Comparison of ENCODE assay signal across 10 mouse cellular contexts in the genomic region with DNA sequence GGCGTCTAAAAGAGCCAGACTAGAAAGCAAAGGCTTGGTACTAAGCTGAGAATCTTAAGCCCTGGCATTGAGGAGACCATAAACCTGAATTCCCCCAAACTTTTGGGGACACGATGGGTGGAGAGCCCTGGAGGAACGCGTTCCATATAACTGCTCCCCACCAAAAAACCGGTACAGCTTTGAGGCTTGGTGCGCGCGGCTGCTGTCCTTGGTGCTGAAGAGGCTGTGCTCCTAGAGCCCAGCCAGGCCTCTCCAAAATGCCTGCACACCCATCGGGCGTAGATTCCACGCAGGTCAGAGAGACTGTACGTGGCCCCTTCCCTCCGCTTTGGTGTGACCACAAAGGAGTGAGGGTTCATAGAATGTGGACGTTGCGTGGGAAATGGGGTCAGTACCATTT. TPM values are rescaled to one million over a fixed set of nuclear protein-coding genes. Genes with fewer than 3 reads are reported as not detected.
DNase-seq lines count a peak whose midpoint lies in the region; ATAC-seq lines count a peak whose summit lies in the region.
"Had no signal": no experiment of that assay in that cellular context is flagged by ENCODE, and none has a peak within 500 bp of the region (broad histone marks: within the 10 kb centered on the region; RNA-seq: fewer than 3 reads in every experiment).

No protein-coding gene starts in this region.

- peak overlapping the region; percentile 39 for H3K4me2 ChIP-seq in hindbrain, embryonic 12.5 days (replicated peaks)
- peak overlapping the region; percentile 49 for H3K4me2 ChIP-seq in midbrain, embryonic 12.5 days (replicated peaks)
- no peak overlapping the region for H3K4me2 ChIP-seq in intestine, embryonic 15.5 days (replicated peaks)
- H3K4me2 ChIP-seq: embryonic facial prominence, embryonic 13.5 days had no signal

- 0 out of 2 replicates have a peak, but pooled peaks cover 5% of the 10 kb centered on the region for H3K27me3 ChIP-seq in hindbrain, embryonic 12.5 days
- peaks cover 8% of the 10 kb centered on the region; the same call in 1 of the 2 replicates for H3K27me3 ChIP-seq in midbrain, embryonic 12.5 days
- peaks cover 6% of the 10 kb centered on the region for H3K27me3 ChIP-seq in intestine, embryonic 15.5 days (replicated peaks)

- peaks cover 50% of the 10 kb centered on the region for H3K4me1 ChIP-seq in hindbrain, embryonic 12.5 days
- peaks cover 50% of the 10 kb centered on the region for H3K4me1 ChIP-seq in midbrain, embryonic 12.5 days
- no peaks in the 10 kb centered on the region for H3K4me1 ChIP-seq in intestine, embryonic 15.5 days (replicated peaks)
- H3K4me1 ChIP-seq: embryonic facial prominence, embryonic 13.5 days had no signal

- no peak for ATAC-seq in hindbrain, embryonic 12.5 days (ENCODE audit: low FRiP score)
- ATAC-seq in midbrain, embryonic 12.5 days (ENCODE audit: low FRiP score, low read depth) = no peak
- ATAC-seq in frontal cortex, adult (ENCODE audit: low TSS enrichment) = no peak
- ATAC-seq in intestine, embryonic 15.5 days = no peak

- H3K27ac ChIP-seq in hindbrain, embryonic 12.5 days = peak overlapping the region; percentile 91; the same call in 1 of the 2 replicates
- peak overlapping the region; percentile 97 for H3K27ac ChIP-seq in midbrain, embryonic 12.5 days (replicated peaks)
- no peak overlapping the region for H3K27ac ChIP-seq in intestine, embryonic 15.5 days
- H3K27ac ChIP-seq: embryonic facial prominence, embryonic 13.5 days; macrophage had no signal

- peak; percentile 18 to 77 for DNase-seq in spleen, postnatal 4 days (ENCODE audit: low spot score in 2 of 2)
- DNase-seq in spleen, postnatal 36 days (ENCODE audit: low spot score in 2 of 2) = no peak
- peak; percentile 69 for DNase-seq in adrenal gland, postnatal 25 days
- DNase-seq in gastrocnemius, postnatal 25 days = no peak

- H3K36me3 ChIP-seq in hindbrain, embryonic 12.5 days = peaks cover 34% of the 10 kb centered on the region
- peaks cover 56% of the 10 kb centered on the region for H3K36me3 ChIP-seq in midbrain, embryonic 12.5 days
- H3K36me3 ChIP-seq in intestine, embryonic 15.5 days = no peaks in the 10 kb centered on the region
- H3K36me3 ChIP-seq: embryonic facial prominence, embryonic 13.5 days had no signal

- 19% methylated on average over 15 of the region's 15 CpGs for WGBS in hindbrain, embryonic 12.5 days
- 22% methylated on average over 15 of the region's 15 CpGs for WGBS in midbrain, embryonic 12.5 days
- WGBS in intestine, embryonic 15.5 days = 19% methylated on average over 15 of the region's 15 CpGs

- H3K9ac ChIP-seq in hindbrain, embryonic 12.5 days = peak overlapping the region; percentile 15; the same call in 1 of the 2 replicates
- 0 out of 2 replicates have a peak overlapping the region, but pooled peaks have one; percentile 2 for H3K9ac ChIP-seq in midbrain, embryonic 12.5 days (replicated peaks)
- H3K9ac ChIP-seq in intestine, embryonic 15.5 days = no peak overlapping the region
- H3K9ac ChIP-seq: embryonic facial prominence, embryonic 13.5 days had no signal

- no peak overlapping the region for H3K4me3 ChIP-seq in hindbrain, embryonic 12.5 days
- peak overlapping the region; percentile 3; the same call in 1 of the 2 replicates for H3K4me3 ChIP-seq in midbrain, embryonic 12.5 days
- no peak overlapping the region for H3K4me3 ChIP-seq in intestine, embryonic 15.5 days (replicated peaks)
- H3K4me3 ChIP-seq: embryonic facial prominence, embryonic 13.5 days had no signal

- H3K9me3 ChIP-seq in hindbrain, embryonic 12.5 days (replicated peaks) = no peaks in the 10 kb centered on the region
- no peaks in the 10 kb centered on the region for H3K9me3 ChIP-seq in midbrain, embryonic 12.5 days
- no peaks in the 10 kb centered on the region for H3K9me3 ChIP-seq in intestine, embryonic 15.5 days
- H3K9me3 ChIP-seq: embryonic facial prominence, embryonic 13.5 days had no signal

RNA-seq across cellular contexts. Expression of gene Nova2, which starts 25.7 kb away (rescaled TPM):
- total RNA-seq in adrenal gland, postnatal 25 days (2021) = 4.9 and 6.2 TPM in 2 replicates
- polyA plus RNA-seq in hindbrain, embryonic 12.5 days (2016; fragmentation: Nextera tagmentation; extraction: Ambion mirVana) = 11.2 and 12.5 TPM in 2 replicates
- polyA plus RNA-seq in midbrain, embryonic 12.5 days (2016; fragmentation: Nextera tagmentation; extraction: Ambion mirVana) = 12.0 and 13.5 TPM in 2 replicates
- polyA plus RNA-seq in intestine, embryonic 15.5 days (2015; fragmentation: Nextera tagmentation; extraction: Ambion mirVana) = 0.49 and 0.57 TPM in 2 replicates
- 1 to 10 TPM; 1.7 to 2.1 TPM for total RNA-seq in gastrocnemius, postnatal 25 days (2021)

RNA-seq across cellular contexts. Expression of gene Nanos2, which starts 35.8 kb away (rescaled TPM):
- total RNA-seq in adrenal gland, postnatal 25 days (2021) = not detected in 2 replicates
- 0.29 and 0.37 TPM in 2 replicates for polyA plus RNA-seq in hindbrain, embryonic 12.5 days (2016; fragmentation: Nextera tagmentation; extraction: Ambion mirVana)
- 0.20 and 0.33 TPM in 2 replicates for polyA plus RNA-seq in midbrain, embryonic 12.5 days (2016; fragmentation: Nextera tagmentation; extraction: Ambion mirVana)
- polyA plus RNA-seq in intestine, embryonic 15.5 days (2015; fragmentation: Nextera tagmentation; extraction: Ambion mirVana) = not detected in 2 replicates
- total RNA-seq in gastrocnemius, postnatal 25 days (2021) = not detected
- polyA plus RNA-seq: embryonic facial prominence, embryonic 13.5 days; macrophage had no signal

RNA-seq across cellular contexts. Expression of gene Mypop, which starts 39.6 kb away (rescaled TPM):
- 10.9 and 13.0 TPM in 2 replicates for total RNA-seq in adrenal gland, postnatal 25 days (2021)
- 6.8 and 6.9 TPM in 2 replicates for polyA plus RNA-seq in hindbrain, embryonic 12.5 days (2016; fragmentation: Nextera tagmentation; extraction: Ambion mirVana)
- 5.3 and 6.1 TPM in 2 replicates for polyA plus RNA-seq in midbrain, embryonic 12.5 days (2016; fragmentation: Nextera tagmentation; extraction: Ambion mirVana)
- 2.5 and 2.9 TPM in 2 replicates for polyA plus RNA-seq in intestine, embryonic 15.5 days (2015; fragmentation: Nextera tagmentation; extraction: Ambion mirVana)
- 1 to 10 TPM; 4.3 to 4.9 TPM for total RNA-seq in gastrocnemius, postnatal 25 days (2021)

RNA-seq across cellular contexts. Expression of gene Ccdc61, which starts 41.2 kb away (rescaled TPM):
- 16.5 and 20.8 TPM in 2 replicates for total RNA-seq in adrenal gland, postnatal 25 days (2021)
- polyA plus RNA-seq in hindbrain, embryonic 12.5 days (2016; fragmentation: Nextera tagmentation; extraction: Ambion mirVana) = 28.8 and 31.9 TPM in 2 replicates
- polyA plus RNA-seq in midbrain, embryonic 12.5 days (2016; fragmentation: Nextera tagmentation; extraction: Ambion mirVana) = 34.7 and 38.7 TPM in 2 replicates
- 25.2 and 29.2 TPM in 2 replicates for polyA plus RNA-seq in intestine, embryonic 15.5 days (2015; fragmentation: Nextera tagmentation; extraction: Ambion mirVana)
- 1 to 10 TPM; 5.2 to 6.5 TPM for total RNA-seq in gastrocnemius, postnatal 25 days (2021)

RNA-seq across cellular contexts. Expression of gene Irf2bp1, which starts 52.4 kb away (rescaled TPM):
- 45.8 and 48.3 TPM in 2 replicates for total RNA-seq in adrenal gland, postnatal 25 days (2021)
- 44.0 and 47.4 TPM in 2 replicates for polyA plus RNA-seq in hindbrain, embryonic 12.5 days (2016; fragmentation: Nextera tagmentation; extraction: Ambion mirVana)
- polyA plus RNA-seq in midbrain, embryonic 12.5 days (2016; fragmentation: Nextera tagmentation; extraction: Ambion mirVana) = 41.6 and 43.1 TPM in 2 replicates
- 24.5 and 24.6 TPM in 2 replicates for polyA plus RNA-seq in intestine, embryonic 15.5 days (2015; fragmentation: Nextera tagmentation; extraction: Ambion mirVana)
- 10 to 100 TPM; 13.7 to 14.3 TPM for total RNA-seq in gastrocnemius, postnatal 25 days (2021)

Comparison
In these comparisons a context has a peak if more than half of its experiments do, and no peak if none do; other contexts are left out.
1. DNase-seq: peak in spleen, postnatal 4 days (2 of 2) and adrenal gland, postnatal 25 days (single experiment); none in spleen, postnatal 36 days (0 of 2) and gastrocnemius, postnatal 25 days (single experiment).